Mouse (Mus musculus): Measurements from ENCODE around the gene Ptger3. TPM values are rescaled to one million over a fixed set of nuclear protein-coding genes. Genes with fewer than 3 reads are reported as not detected.
A peak's percentile ranks its signal among the peaks of the same experiment; 100 is the strongest.

Gene Ptger3
- polyA plus RNA-seq, 1 experiment from 2014 or later: 10.3 TPM

DNA sequence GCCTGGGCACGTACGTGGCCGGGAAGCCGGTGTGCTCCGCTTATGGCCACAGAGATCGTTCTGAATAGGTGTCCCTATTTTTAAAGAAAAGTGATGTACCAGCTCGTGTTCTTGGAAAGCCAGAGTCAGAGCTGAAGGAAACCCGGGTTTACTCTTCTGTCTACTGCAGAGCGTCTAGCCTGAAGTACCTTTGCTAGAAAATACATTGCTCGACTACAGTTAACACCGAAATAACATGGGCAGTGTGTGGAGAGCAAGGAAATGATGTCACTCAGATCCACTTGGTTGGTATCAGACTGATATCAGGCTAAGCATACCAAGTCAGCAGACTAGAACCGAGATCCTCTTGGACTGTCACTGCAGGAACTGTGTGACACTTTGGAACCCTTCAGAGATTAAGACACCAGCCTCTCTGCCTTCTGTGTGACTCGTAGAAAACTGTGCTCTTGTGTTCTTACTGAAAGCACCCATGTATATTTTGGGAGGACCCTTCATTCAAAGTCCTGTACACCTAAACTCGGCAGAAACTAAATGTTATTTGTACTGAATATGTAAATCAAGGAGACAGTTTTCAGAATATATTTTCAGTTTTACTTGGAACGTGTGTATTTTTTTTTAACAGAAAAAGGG is 31.8 kb upstream of the Ptger3 start:
- Histone ChIP-seq H3K36me3 (ENCODE audit: insufficient read depth, low read length) (peaks cover 6% of the 10 kb centered on the region; the same call in 1 of the 2 replicates), H3K9ac (replicated peaks; ENCODE audit: low read depth) (peak overlapping the region; percentile 73), H3K4me3 (ENCODE audit: low read depth, low read length) (peak overlapping the region; percentile 89), H3K4me1 (ENCODE audit: insufficient read depth, low read depth, low read length) (no peaks in the 10 kb centered on the region), H3K27me3 (replicated peaks; ENCODE audit: insufficient read depth, low read length) (peaks cover 15% of the 10 kb centered on the region; the same call in 1 of the 2 replicates), H3K27ac (ENCODE audit: low read length) (peak overlapping the region; percentile 96), H3K4me2 (replicated peaks; ENCODE audit: low read depth, low read length) (peak overlapping the region; percentile 64), H3K9me3 (ENCODE audit: low read length) (no peaks in the 10 kb centered on the region)
- ATAC-seq (peak; percentile 17), DNase-seq (ENCODE audit: low spot score) (peak; percentile 61)
- 2% methylated on average over 15 of the region's 15 CpGs for WGBS
- TF ChIP-seq EP300 (IDR thresholded peaks at IDR 0.05): no peak
- TF ChIP-seq CTCF (IDR thresholded peaks at IDR 0.05): no peak

DNA sequence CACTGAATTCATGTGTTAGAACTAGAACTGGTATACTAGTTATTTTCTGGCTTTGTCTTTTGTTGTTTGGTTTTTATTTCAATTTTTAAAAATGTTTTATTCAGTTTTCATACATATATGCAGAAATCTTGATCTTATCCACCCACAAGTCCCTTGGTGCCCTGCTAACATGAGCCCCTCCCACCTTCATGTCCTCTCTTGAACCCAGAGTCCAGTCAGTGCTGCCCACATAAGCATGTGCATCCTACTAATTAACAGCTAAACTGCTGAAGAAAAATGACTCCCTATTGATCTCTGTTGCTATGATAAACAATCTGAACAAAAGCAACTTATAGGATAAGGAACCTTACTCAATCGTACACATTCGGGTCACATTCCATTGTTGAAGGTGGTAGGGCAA is 17.4 kb upstream of the Ptger3 start:
- TF ChIP-seq CTCF (IDR thresholded peaks at IDR 0.05): no peak
- no peak for TF ChIP-seq EP300 (IDR thresholded peaks at IDR 0.05)
- 95% methylated on average over 2 of the region's 2 CpGs for WGBS
- peaks cover 21% of the 10 kb centered on the region for H3K36me3 ChIP-seq (ENCODE audit: insufficient read depth, low read length)

GRCm38 (mm10) chr3:157549758-157550600 is 16.7 kb upstream of the Ptger3 start:
- TF ChIP-seq EP300 (IDR thresholded peaks at IDR 0.05): no peak
- Histone ChIP-seq H3K4me1 (ENCODE audit: insufficient read depth, low read depth, low read length) (no peaks in the 10 kb centered on the region), H3K27me3 (replicated peaks; ENCODE audit: insufficient read depth, low read length) (no peaks in the 10 kb centered on the region), H3K9ac (replicated peaks; ENCODE audit: low read depth) (no peak overlapping the region), H3K27ac (ENCODE audit: low read length) (no peak overlapping the region), H3K4me2 (replicated peaks; ENCODE audit: low read depth, low read length) (no peak overlapping the region), H3K36me3 (ENCODE audit: insufficient read depth, low read length) (peaks cover 21% of the 10 kb centered on the region), H3K9me3 (ENCODE audit: low read length) (no peaks in the 10 kb centered on the region), H3K4me3 (ENCODE audit: low read depth, low read length) (no peak overlapping the region)
- WGBS: 100% methylated on average over 3 of the region's 3 CpGs
- no peak for DNase-seq (ENCODE audit: low spot score)
- no peak for ATAC-seq

More for the DNA sequence above, 17.4 kb upstream of the Ptger3 start:
- no peaks in the 10 kb centered on the region for H3K9me3 ChIP-seq (ENCODE audit: low read length)
- H3K27ac ChIP-seq (ENCODE audit: low read length): no peak overlapping the region
- H3K4me1 ChIP-seq (ENCODE audit: insufficient read depth, low read depth, low read length): no peaks in the 10 kb centered on the region
- no peak overlapping the region for H3K9ac ChIP-seq (replicated peaks; ENCODE audit: low read depth)
- no peak overlapping the region for H3K4me3 ChIP-seq (ENCODE audit: low read depth, low read length)
- DNase-seq (ENCODE audit: low spot score) (no peak), ATAC-seq (no peak)
- H3K27me3 ChIP-seq (replicated peaks; ENCODE audit: insufficient read depth, low read length): no peaks in the 10 kb centered on the region
- H3K4me2 ChIP-seq (replicated peaks; ENCODE audit: low read depth, low read length): no peak overlapping the region

DNA sequence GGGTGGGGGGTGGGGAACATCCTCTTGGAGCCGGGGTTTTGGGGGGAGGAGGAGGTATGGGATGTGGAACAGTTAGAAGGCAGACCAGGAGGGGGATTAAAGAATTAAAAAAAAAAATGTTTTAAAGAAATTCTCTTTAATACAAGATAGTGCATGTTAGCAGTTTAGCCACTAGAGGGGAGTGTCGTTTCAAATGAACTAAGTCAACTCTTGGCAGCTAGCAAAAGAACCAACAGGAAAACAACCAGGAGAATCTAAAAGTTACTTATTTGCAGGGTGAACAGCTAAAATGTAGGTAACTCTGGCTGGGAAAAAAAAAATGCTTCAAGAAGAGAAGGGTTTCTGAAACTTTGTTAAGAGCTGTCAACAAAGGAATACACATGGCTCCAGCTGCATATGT is 1.5 kb upstream of the Ptger3 start:
- ATAC-seq (no peak), DNase-seq (ENCODE audit: low spot score) (peak; percentile 82)
- Histone ChIP-seq H3K9ac (replicated peaks; ENCODE audit: low read depth) (no peak overlapping the region), H3K9me3 (ENCODE audit: low read length) (no peaks in the 10 kb centered on the region), H3K4me1 (ENCODE audit: insufficient read depth, low read depth, low read length) (peaks cover 2% of the 10 kb centered on the region; the same call in 1 of the 2 replicates), H3K4me3 (ENCODE audit: low read depth, low read length) (no peak overlapping the region), H3K27me3 (replicated peaks; ENCODE audit: insufficient read depth, low read length) (peaks cover 21% of the 10 kb centered on the region), H3K4me2 (replicated peaks; ENCODE audit: low read depth, low read length) (no peak overlapping the region), H3K27ac (ENCODE audit: low read length) (no peak overlapping the region), H3K36me3 (ENCODE audit: insufficient read depth, low read length) (no peaks in the 10 kb centered on the region)
- WGBS: 2% methylated on average over 2 of the region's 2 CpGs
- TF ChIP-seq EP300 (IDR thresholded peaks at IDR 0.05) (no peak), CTCF (IDR thresholded peaks at IDR 0.05) (peak; percentile 70)

DNA sequence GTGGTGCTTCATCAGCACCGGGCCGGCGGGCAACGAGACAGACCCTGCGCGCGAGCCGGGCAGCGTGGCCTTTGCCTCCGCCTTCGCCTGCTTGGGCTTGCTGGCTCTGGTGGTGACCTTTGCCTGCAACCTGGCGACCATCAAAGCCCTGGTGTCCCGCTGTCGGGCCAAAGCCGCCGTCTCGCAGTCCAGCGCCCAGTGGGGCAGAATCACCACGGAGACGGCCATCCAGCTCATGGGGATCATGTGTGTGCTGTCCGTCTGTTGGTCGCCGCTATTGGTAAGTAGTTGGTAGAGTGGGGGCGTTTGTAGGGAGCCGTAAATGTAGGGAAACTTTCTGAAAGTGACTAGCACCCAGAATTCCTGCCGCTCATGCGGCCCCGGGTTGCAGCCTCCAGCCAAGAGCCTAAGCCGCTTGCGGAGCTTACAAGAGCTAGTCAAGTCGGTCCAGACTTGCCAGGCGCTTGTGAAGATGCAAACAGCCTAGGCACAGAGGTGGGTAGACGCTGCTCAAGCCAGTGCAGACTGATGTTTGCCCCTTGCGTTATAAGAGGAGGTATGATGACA is 957 bp downstream of the Ptger3 start:
- Histone ChIP-seq H3K4me3 (ENCODE audit: low read depth, low read length) (peak overlapping the region; percentile 35), H3K9me3 (ENCODE audit: low read length) (no peaks in the 10 kb centered on the region), H3K27ac (ENCODE audit: low read length) (no peak overlapping the region), H3K4me1 (ENCODE audit: insufficient read depth, low read depth, low read length) (peaks cover 2% of the 10 kb centered on the region; the same call in 1 of the 2 replicates), H3K9ac (replicated peaks; ENCODE audit: low read depth) (no peak overlapping the region), H3K36me3 (ENCODE audit: insufficient read depth, low read length) (no peaks in the 10 kb centered on the region), H3K4me2 (replicated peaks; ENCODE audit: low read depth, low read length) (peak overlapping the region; percentile 66), H3K27me3 (replicated peaks; ENCODE audit: insufficient read depth, low read length) (peaks cover 21% of the 10 kb centered on the region)
- ATAC-seq (0 out of 2 replicates have a peak, but pooled peaks have one; percentile 7), DNase-seq (ENCODE audit: low spot score) (no peak)
- TF ChIP-seq CTCF (IDR thresholded peaks at IDR 0.05): no peak
- no peak for TF ChIP-seq EP300 (IDR thresholded peaks at IDR 0.05)
- 3% methylated on average over 34 of the region's 34 CpGs for WGBS

- WGBS: 71% methylated on average over 6 of the region's 6 CpGs
- Histone ChIP-seq H3K27me3 (replicated peaks; ENCODE audit: insufficient read depth, low read length) (peaks cover 16% of the 10 kb centered on the region), H3K4me2 (replicated peaks; ENCODE audit: low read depth, low read length) (no peak overlapping the region), H3K4me3 (ENCODE audit: low read depth, low read length) (no peak overlapping the region), H3K9ac (replicated peaks; ENCODE audit: low read depth) (no peak overlapping the region), H3K4me1 (ENCODE audit: insufficient read depth, low read depth, low read length) (no peaks in the 10 kb centered on the region), H3K9me3 (ENCODE audit: low read length) (no peaks in the 10 kb centered on the region), H3K27ac (ENCODE audit: low read length) (no peak overlapping the region), H3K36me3 (ENCODE audit: insufficient read depth, low read length) (no peaks in the 10 kb centered on the region)
- ATAC-seq (no peak), DNase-seq (ENCODE audit: low spot score) (no peak)
- TF ChIP-seq EP300 (IDR thresholded peaks at IDR 0.05) (no peak), CTCF (IDR thresholded peaks at IDR 0.05) (no peak)
Observed at GRCm38 (mm10) chr3:157572011-157572410, 5.3 kb downstream of the Ptger3 start.
